Mouse (Mus musculus): ENCODE data around the gene Rpp14. TPM values are rescaled to one million over a fixed set of nuclear protein-coding genes. Genes with fewer than 3 reads are reported as not detected.

The Rpp14 gene
- polyA plus RNA-seq, 1 experiment from 2014 or later = 19.3 TPM

- no peak for TF ChIP-seq CTCF (IDR thresholded peaks at IDR 0.05; ENCODE audit: low read depth)
- TF ChIP-seq EP300 (IDR thresholded peaks at IDR 0.05; ENCODE audit: low read depth) = no peak
- H3K9me3 ChIP-seq (ENCODE audit: low read length) = no peaks in the 10 kb centered on the region
- H3K9ac ChIP-seq (replicated peaks) = no peak overlapping the region
- no peak overlapping the region for H3K27ac ChIP-seq (ENCODE audit: low read depth)
- H3K36me3 ChIP-seq (replicated peaks; ENCODE audit: insufficient read depth, low read length) = peaks cover 71% of the 10 kb centered on the region
- no peak overlapping the region for H3K4me2 ChIP-seq (ENCODE audit: low read depth, low read length)
- DNase-seq = no peak
- H3K27me3 ChIP-seq (ENCODE audit: insufficient read depth, low read length) = no peaks in the 10 kb centered on the region
- no peak overlapping the region for H3K4me3 ChIP-seq (ENCODE audit: low read depth, low read length)
- 51% methylated on average over 2 of the region's 2 CpGs for WGBS (ENCODE audit: insufficient replicate concordance)
- no peaks in the 10 kb centered on the region for H3K4me1 ChIP-seq (ENCODE audit: insufficient read depth)
- no peak for ATAC-seq
Measured at GRCm38 (mm10) chr14:8141131-8141530, 61.0 kb downstream of the Rpp14 start.

Other genes starting within 250 kb of the Rpp14 start
- gene Gm45521, start 123.1 kb upstream of the Rpp14 start, polyA plus RNA-seq (2015; fragmentation: Nextera tagmentation; extraction: Ambion mirVana) = not detected in 2 replicates
- gene Dnase1l3, start 85.8 kb upstream of the Rpp14 start, polyA plus RNA-seq (2015; fragmentation: Nextera tagmentation; extraction: Ambion mirVana) = 12.1 and 13.2 TPM in 2 replicates
- gene Abhd6, start 77.5 kb upstream of the Rpp14 start, polyA plus RNA-seq (2015; fragmentation: Nextera tagmentation; extraction: Ambion mirVana) = 29.8 and 34.0 TPM in 2 replicates
- gene Pxk, start 17.8 kb downstream of the Rpp14 start, polyA plus RNA-seq (2015; fragmentation: Nextera tagmentation; extraction: Ambion mirVana) = 15.7 and 17.8 TPM in 2 replicates
- gene Pdhb, start 92.7 kb downstream of the Rpp14 start, polyA plus RNA-seq (2015; fragmentation: Nextera tagmentation; extraction: Ambion mirVana) = 119 and 125 TPM in 2 replicates
- gene Kctd6, start 133.8 kb downstream of the Rpp14 start, polyA plus RNA-seq (2015; fragmentation: Nextera tagmentation; extraction: Ambion mirVana) = 9.7 and 10.0 TPM in 2 replicates
- gene Acox2, start 179.0 kb downstream of the Rpp14 start, polyA plus RNA-seq (2015; fragmentation: Nextera tagmentation; extraction: Ambion mirVana) = 64.9 and 66.7 TPM in 2 replicates
- gene Fam107a, start 237.7 kb downstream of the Rpp14 start, polyA plus RNA-seq (2015; fragmentation: Nextera tagmentation; extraction: Ambion mirVana) = not detected in 2 replicates

Measured in liver, postnatal 0 days (tissue).